Mouse (Mus musculus): ENCODE results near the gene Abcc8. TPM values are rescaled to one million over a fixed set of nuclear protein-coding genes. Genes with fewer than 3 reads are reported as not detected.

The Abcc8 gene
- total RNA-seq, 2 experiments from 2014 or later = 72.8 to 79.6 TPM

Other genes with a start within 250 kb of the Abcc8 start
- not detected for gene Abcc6, start 149.7 kb downstream of the Abcc8 start, total RNA-seq (2021)
- gene Nomo1, start 146.3 kb downstream of the Abcc8 start, total RNA-seq (2021) = 10 to 100 TPM; 61.0 to 64.7 TPM
- 10 to 100 TPM; 55.6 to 61.3 TPM for gene Kcnj11, start 79.3 kb downstream of the Abcc8 start, total RNA-seq (2021)
- gene Ush1c, start 58.5 kb upstream of the Abcc8 start, total RNA-seq (2021) = 10 to 100 TPM; 13.1 to 14.2 TPM
- not detected for gene Otog, start 61.0 kb upstream of the Abcc8 start, total RNA-seq (2021)
- not detected for gene Myod1, start 196.4 kb upstream of the Abcc8 start, total RNA-seq (2021)
- gene Kcnc1, start 216.5 kb upstream of the Abcc8 start, total RNA-seq (2021) = under 1 TPM; 0.02 to 0.05 TPM

Data from heart, postnatal 4 days (tissue).